Mouse (Mus musculus): ENCODE results near the gene Rnf114. TPM values are rescaled to one million over a fixed set of nuclear protein-coding genes. Genes with fewer than 3 reads are reported as not detected.

The Rnf114 gene
- polyA plus RNA-seq (2021; fragmentation: Nextera tagmentation): 71.2 and 78.8 TPM in 2 replicates
- long read RNA-seq, experiment 1, transcript Rnf114-203 (5 exons, 1,985 nt): major isoform, 88 of 166 reads
- long read RNA-seq, experiment 1, transcript Rnf114-201 (6 exons, 2,502 nt): minor isoform, 54 of 166 reads
- long read RNA-seq, experiment 1, partial matches to known transcripts: 13 of 166 reads
- long read RNA-seq, experiment 1, other reads (novel, unspliced or antisense): 11 of 166 reads
- long read RNA-seq, experiment 2, transcript Rnf114-203 (5 exons, 1,985 nt): major isoform, 415 of 639 reads
- long read RNA-seq, experiment 2, transcript Rnf114-201 (6 exons, 2,502 nt): minor isoform, 182 of 639 reads
- long read RNA-seq, experiment 2, partial matches to known transcripts: 7 of 639 reads
- long read RNA-seq, experiment 2, other reads (novel, unspliced or antisense): 35 of 639 reads

DNA sequence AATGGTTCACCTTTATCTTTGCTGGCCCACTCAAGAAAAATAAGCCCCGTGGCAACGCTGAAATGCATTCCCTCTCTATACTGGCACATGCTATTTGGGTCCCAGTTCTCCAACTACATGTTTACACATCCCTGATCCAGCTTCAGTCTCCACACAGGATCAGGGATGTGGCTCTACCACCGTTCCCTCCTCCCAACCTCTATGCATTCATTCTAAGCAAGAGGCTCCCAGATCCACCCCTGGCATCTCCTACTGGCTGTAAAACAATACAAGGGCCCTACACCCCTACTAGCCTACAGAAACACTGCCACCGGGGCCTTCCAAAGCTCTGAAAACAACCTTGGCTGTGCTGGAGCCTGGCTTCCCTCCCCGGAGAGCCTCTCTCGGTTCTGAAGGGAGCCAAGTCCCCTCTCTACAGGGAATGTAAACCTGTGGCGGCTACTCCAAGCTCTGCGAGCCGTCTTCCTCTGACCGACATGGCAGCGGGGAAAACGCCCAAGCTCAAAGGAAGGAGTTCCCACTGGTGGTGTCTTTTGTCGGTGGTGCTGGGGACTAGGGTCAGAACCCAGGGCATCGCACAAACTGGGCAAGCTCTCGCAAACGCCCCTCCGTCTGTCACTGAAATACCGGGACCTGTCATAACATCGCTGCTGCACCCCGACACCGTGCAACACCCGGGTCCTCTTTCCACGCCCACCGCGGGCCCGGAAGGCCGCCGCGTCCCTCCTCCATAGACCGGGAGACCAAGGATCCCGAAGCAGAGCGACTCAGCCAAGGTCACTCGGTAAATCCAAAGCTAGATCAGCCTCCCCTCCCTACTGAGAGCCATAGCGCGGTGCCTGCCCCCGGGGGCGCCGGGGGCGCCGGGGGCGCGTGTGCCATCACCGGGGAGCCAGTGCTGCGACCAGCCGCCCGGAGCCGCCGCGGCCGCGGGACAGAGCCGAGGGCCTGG lies at the start of gene Rnf114:
Rnf114 (plus strand) TSS at position 889 of the 952 bp plus-strand sequence.

DNA sequence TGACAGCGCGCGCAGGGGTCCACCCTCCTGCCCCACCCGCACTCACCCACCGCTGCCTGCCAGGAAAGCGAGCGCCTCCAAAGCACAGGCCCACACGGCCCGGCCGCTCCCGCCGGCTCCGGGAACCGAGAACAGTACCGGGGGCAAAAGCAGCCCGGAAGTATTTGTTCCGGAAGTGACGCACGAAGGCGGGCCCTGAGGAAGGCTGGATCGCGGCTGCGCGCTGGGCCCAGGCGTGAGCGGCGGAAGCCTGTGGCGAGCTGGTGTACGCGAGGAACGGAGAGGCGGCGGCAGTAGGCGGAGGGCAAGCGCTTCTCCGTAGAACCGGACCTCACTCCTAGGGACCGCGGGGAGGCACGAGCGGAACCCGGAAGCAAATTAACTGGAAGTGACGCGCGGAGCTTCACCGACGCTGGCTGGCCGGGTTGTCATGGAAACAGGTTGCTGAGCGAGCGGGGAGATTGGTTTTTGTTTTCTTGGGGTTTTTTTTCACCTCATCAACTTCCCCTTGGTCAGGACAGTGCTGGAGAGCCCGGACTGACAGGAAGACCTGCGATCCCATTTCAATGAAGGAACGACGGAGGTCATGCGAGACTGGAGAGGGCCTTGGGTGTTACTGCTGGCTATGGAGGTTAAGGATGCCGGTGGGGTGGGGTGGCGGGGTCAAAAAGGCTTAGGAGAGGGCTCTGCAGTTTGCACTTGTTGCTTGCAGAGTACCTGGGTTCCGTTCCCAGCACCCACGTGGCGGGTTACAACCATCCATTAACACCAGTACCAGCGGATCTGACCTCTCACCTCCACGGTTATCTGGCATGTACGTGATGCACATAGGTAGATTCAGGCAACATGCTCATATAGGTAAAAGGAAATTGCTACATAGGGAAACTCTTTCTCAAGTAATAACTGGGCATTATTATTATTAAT lies 530 bp downstream of the Rnf114 start, which contains the start of gene Spata2:
Spata2 (minus strand) TSS at position 175 of the 924 bp plus-strand sequence.

GRCm38 (mm10) chr2:167537476-167538297 lies 45.2 kb downstream of the Rnf114 start, which contains the start of gene Snai1:
Snai1 (plus strand) TSS chr2:167538195.

Other genes with a start within 250 kb of the Rnf114 start
- 3.1 and 4.1 TPM in 2 replicates for gene B4galt5, start 143.5 kb upstream of the Rnf114 start, polyA plus RNA-seq (2021; fragmentation: Nextera tagmentation)
- 6.3 and 7.4 TPM in 2 replicates for gene Slc9a8, start 70.9 kb upstream of the Rnf114 start, polyA plus RNA-seq (2021; fragmentation: Nextera tagmentation)
- gene Spata2, start 242 bp downstream of the Rnf114 start, polyA plus RNA-seq (2021; fragmentation: Nextera tagmentation): 31.0 and 35.9 TPM in 2 replicates
- 0.28 TPM in 1 of 2 replicates, not detected in the other for gene Snai1, start 45.5 kb downstream of the Rnf114 start, polyA plus RNA-seq (2021; fragmentation: Nextera tagmentation)
- 434 and 453 TPM in 2 replicates for gene Ube2v1, start 139.4 kb downstream of the Rnf114 start, polyA plus RNA-seq (2021; fragmentation: Nextera tagmentation)
- not detected in 2 replicates for gene Gm20431, start 168.9 kb downstream of the Rnf114 start, polyA plus RNA-seq (2021; fragmentation: Nextera tagmentation)
- gene Cebpb, start 196.3 kb downstream of the Rnf114 start, polyA plus RNA-seq (2021; fragmentation: Nextera tagmentation): 0.79 and 1.3 TPM in 2 replicates
- gene Tmem189, start 197.2 kb downstream of the Rnf114 start, polyA plus RNA-seq (2021; fragmentation: Nextera tagmentation): 8.2 and 9.2 TPM in 2 replicates

Measured in layer of hippocampus, adult 6 months (tissue).